Mouse (Mus musculus) midbrain, embryonic 11.5 days (tissue): ENCODE measurements around the gene Nxn. TPM values are rescaled to one million over a fixed set of nuclear protein-coding genes. Genes with fewer than 3 reads are reported as not detected.
A peak's percentile ranks its signal among the peaks of the same experiment; 100 is the strongest.

ENCODE experiments used
- ATAC-seq: fragments of 200-750 bp; cut with Nextera tagmentation; 2 replicates; pipeline ENCODE4 v1.8.0; 2017; ENCODE audit warnings: moderate TSS enrichment, moderate library complexity; ENCODE audit not compliant: low FRiP score
- DNase-seq: peaks from one replicate; pipeline ENCODE4 v3.0.0; 2015; ENCODE audit warnings: low spot score; ENCODE audit errors: missing footprints
- H3K27ac ChIP-seq: fragments of 300-500 bp; sonication (generic); 2 replicates; pipeline ENCODE4 v1.5.1; 2014; ENCODE audit warnings: low read depth, low read length
- H3K27me3 ChIP-seq: fragments of 300-500 bp; sonication (generic); 2 replicates; pipeline ENCODE4 v1.6.1; 2014; ENCODE audit warnings: mild to moderate bottlenecking, low read length, moderate library complexity, mixed read lengths; ENCODE audit not compliant: control insufficient read depth, insufficient read depth
- H3K36me3 ChIP-seq: fragments of 300-500 bp; sonication (generic); 2 replicates; pipeline ENCODE4 v1.6.1; 2014; ENCODE audit warnings: mild to moderate bottlenecking, low read length, moderate library complexity, mixed read lengths; ENCODE audit not compliant: control insufficient read depth, insufficient read depth
- H3K4me1 ChIP-seq: fragments of 300-500 bp; sonication (generic); 2 replicates; pipeline ENCODE4 v1.6.1; 2014; ENCODE audit warnings: low read length; ENCODE audit not compliant: control insufficient read depth, insufficient read depth
- H3K4me2 ChIP-seq: fragments of 300-500 bp; sonication (generic); 2 replicates; pipeline ENCODE4 v1.6.1; 2014; ENCODE audit warnings: mild to moderate bottlenecking, moderate library complexity
- H3K4me3 ChIP-seq: fragments of 300-500 bp; sonication (generic); 2 replicates; pipeline ENCODE4 v1.5.1; 2014; ENCODE audit warnings: low read depth, low read length
- H3K9ac ChIP-seq: fragments of 300-500 bp; sonication (generic); 2 replicates; pipeline ENCODE4 v1.6.1; 2014; ENCODE audit warnings: low read length
- H3K9me3 ChIP-seq: fragments of 300-500 bp; sonication (generic); 2 replicates; pipeline ENCODE4 v1.6.1; 2016; ENCODE audit warnings: low read length; ENCODE audit not compliant: control insufficient read depth
- WGBS: fragments of 180-500 bp; shearing (Covaris S2); extraction: QIAGEN DNeasy Blood & Tissue Kit; methylation state at CpG from one replicate; pipeline ENCODE4 v1.1.7; 2014; 5-methylcytosine and 5-hydroxymethylcytosine counted together
- polyA plus RNA-seq: library from polyadenylated mRNA; unstranded; fragments of >200 nt; fragmentation: Nextera tagmentation; extraction: Ambion mirVana; gene quantifications from 2 replicates; pipeline ENCODE4 v1.2.1, GENCODE M21; 2014

Gene Nxn
- polyA plus RNA-seq, 1 experiment from 2014 or later, result 51.3 TPM

DNA sequence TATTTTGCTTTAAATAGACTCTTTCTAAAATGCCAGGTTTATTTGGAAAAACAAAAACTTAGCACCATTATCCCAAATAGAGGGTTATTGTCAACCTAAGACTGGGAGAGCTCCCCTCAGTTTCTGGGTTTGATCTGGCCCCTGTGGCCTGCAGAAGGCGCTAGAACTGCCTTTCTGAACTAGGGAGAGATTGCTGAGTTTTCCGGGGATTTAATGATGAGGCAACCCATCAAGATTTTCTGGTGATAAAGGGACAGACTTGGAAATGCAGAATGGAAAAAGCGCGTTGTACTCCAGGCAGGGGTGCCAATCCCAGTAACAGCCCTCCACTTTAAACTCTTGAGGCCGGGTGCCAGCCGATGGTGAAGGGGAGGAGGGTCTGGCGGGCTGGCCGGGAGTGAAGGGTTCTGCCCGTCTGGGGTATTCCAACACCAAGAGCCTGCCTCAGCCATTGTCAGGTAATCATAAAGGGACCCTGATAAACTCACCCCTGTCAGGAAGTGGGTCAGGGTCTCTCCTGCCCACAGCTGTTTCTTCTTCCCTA is 100.4 kb downstream of the Nxn start:
- Histone ChIP-seq H3K9me3 (no peaks in the 10 kb centered on the region), H3K27me3 (no peaks in the 10 kb centered on the region), H3K9ac (no peak overlapping the region), H3K4me2 (no peak overlapping the region), H3K36me3 (no peaks in the 10 kb centered on the region), H3K4me3 (no peak overlapping the region), H3K27ac (no peak overlapping the region), H3K4me1 (peaks cover 32% of the 10 kb centered on the region)
- no peak for ATAC-seq
- WGBS, result 69% methylated on average over 9 of the region's 9 CpGs
- no peak for DNase-seq

- H3K4me2 ChIP-seq, result no peak overlapping the region
- no peak overlapping the region for H3K27ac ChIP-seq
- no peaks in the 10 kb centered on the region for H3K27me3 ChIP-seq
- ATAC-seq (no peak), DNase-seq (no peak)
- no peaks in the 10 kb centered on the region for H3K36me3 ChIP-seq
- peaks cover 43% of the 10 kb centered on the region for H3K4me1 ChIP-seq
- no peak overlapping the region for H3K4me3 ChIP-seq
- peak overlapping the region; percentile 6; the same call in 1 of the 2 replicates for H3K9ac ChIP-seq
- WGBS, result 70% methylated on average over 9 of the region's 9 CpGs
- no peaks in the 10 kb centered on the region for H3K9me3 ChIP-seq
Measured at GRCm38 (mm10) chr11:76297252-76297651, 101.7 kb downstream of the Nxn start.

GRCm38 (mm10) chr11:76294836-76295235 is 104.1 kb downstream of the Nxn start:
- Histone ChIP-seq H3K9me3 (no peaks in the 10 kb centered on the region), H3K27ac (peak overlapping the region; percentile 82), H3K36me3 (no peaks in the 10 kb centered on the region), H3K9ac (peak overlapping the region; percentile 20; the same call in 1 of the 2 replicates), H3K27me3 (no peaks in the 10 kb centered on the region), H3K4me2 (peak overlapping the region; percentile 6; the same call in 1 of the 2 replicates), H3K4me3 (no peak overlapping the region), H3K4me1 (peaks cover 46% of the 10 kb centered on the region)
- ATAC-seq (peak; percentile 27; the same call in 1 of the 2 replicates), DNase-seq (no peak)
- 8% methylated on average over 9 of the region's 9 CpGs for WGBS

GRCm38 (mm10) chr11:76294078-76294477 is 104.9 kb downstream of the Nxn start:
- Histone ChIP-seq H3K4me3 (no peak overlapping the region), H3K27ac (peak overlapping the region; percentile 82), H3K9me3 (no peaks in the 10 kb centered on the region), H3K36me3 (no peaks in the 10 kb centered on the region), H3K4me2 (no peak overlapping the region), H3K4me1 (peaks cover 49% of the 10 kb centered on the region), H3K9ac (no peak overlapping the region), H3K27me3 (no peaks in the 10 kb centered on the region)
- 17% methylated on average over 5 of the region's 5 CpGs for WGBS
- DNase-seq (no peak), ATAC-seq (peak; percentile 55)

DNA sequence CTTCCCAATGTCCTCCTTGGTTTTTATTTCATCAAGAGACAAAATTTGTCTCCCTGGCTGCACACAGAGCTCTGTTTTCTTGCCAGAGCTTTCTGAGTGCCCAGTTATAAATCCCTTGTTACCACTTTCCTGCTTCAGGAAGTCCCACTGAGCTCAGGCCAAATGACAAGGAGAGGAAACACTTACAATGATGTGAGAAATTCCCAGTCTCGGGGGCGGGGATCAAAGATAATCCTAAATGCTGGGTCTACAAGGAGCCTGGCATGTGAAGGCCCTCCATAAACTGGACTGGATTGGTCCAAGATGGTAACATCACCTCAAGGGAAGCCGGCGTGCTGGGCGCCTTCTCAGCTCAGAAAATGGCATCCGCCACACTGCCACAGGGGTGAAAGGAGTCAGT is 106.1 kb downstream of the Nxn start:
- Histone ChIP-seq H3K4me2 (no peak overlapping the region), H3K4me1 (peaks cover 59% of the 10 kb centered on the region), H3K27ac (peak overlapping the region; percentile 82; the same call in 1 of the 2 replicates), H3K9me3 (no peaks in the 10 kb centered on the region), H3K4me3 (no peak overlapping the region), H3K9ac (no peak overlapping the region), H3K36me3 (no peaks in the 10 kb centered on the region), H3K27me3 (no peaks in the 10 kb centered on the region)
- 62% methylated on average over 6 of the region's 6 CpGs for WGBS
- DNase-seq (no peak), ATAC-seq (no peak)

DNA sequence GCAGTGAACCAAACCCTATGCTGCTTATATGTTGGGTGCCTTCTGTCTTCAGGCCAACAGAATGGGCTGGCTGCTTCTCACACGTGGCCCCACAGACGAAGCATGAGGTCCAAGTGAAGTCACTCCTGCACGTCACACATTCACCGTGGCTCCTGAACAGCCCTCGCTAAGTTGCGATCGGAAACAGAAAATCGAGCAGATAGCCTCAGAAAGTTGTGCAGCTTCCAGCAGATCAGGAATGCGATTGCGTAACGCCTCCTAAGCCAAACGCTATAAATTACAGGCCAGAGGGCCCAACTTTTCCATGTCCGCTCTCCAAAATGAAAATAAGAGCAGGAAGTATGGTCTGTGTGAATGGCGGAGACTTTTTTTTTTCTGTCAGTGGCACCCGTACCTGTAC is 106.5 kb downstream of the Nxn start:
- H3K4me3 ChIP-seq, result no peak overlapping the region
- DNase-seq (no peak), ATAC-seq (no peak)
- H3K9me3 ChIP-seq, result no peaks in the 10 kb centered on the region
- H3K4me2 ChIP-seq, result no peak overlapping the region
- no peak overlapping the region for H3K9ac ChIP-seq
- H3K4me1 ChIP-seq, result peaks cover 63% of the 10 kb centered on the region
- no peaks in the 10 kb centered on the region for H3K36me3 ChIP-seq
- H3K27ac ChIP-seq, result 0 out of 2 replicates have a peak overlapping the region, but pooled peaks have one; percentile 51
- no peaks in the 10 kb centered on the region for H3K27me3 ChIP-seq
- 90% methylated on average over 15 of the region's 15 CpGs for WGBS

- Histone ChIP-seq H3K9me3 (no peaks in the 10 kb centered on the region), H3K36me3 (no peaks in the 10 kb centered on the region), H3K9ac (no peak overlapping the region), H3K4me2 (no peak overlapping the region), H3K4me1 (peaks cover 63% of the 10 kb centered on the region), H3K27ac (0 out of 2 replicates have a peak overlapping the region, but pooled peaks have one; percentile 51), H3K4me3 (no peak overlapping the region), H3K27me3 (no peaks in the 10 kb centered on the region)
- ATAC-seq (no peak), DNase-seq (no peak)
- 79% methylated on average over 4 of the region's 4 CpGs for WGBS
Measured at GRCm38 (mm10) chr11:76291960-76292359, 107.0 kb downstream of the Nxn start.

GRCm38 (mm10) chr11:76290367-76290766 is 108.6 kb downstream of the Nxn start:
- 29% methylated on average over 11 of the region's 11 CpGs for WGBS
- H3K4me1 ChIP-seq, result peaks cover 61% of the 10 kb centered on the region
- H3K4me3 ChIP-seq, result no peak overlapping the region

GRCm38 (mm10) chr11:76288645-76289044 is 110.3 kb downstream of the Nxn start:
- H3K27ac ChIP-seq, result no peak overlapping the region
- H3K36me3 ChIP-seq, result no peaks in the 10 kb centered on the region
- H3K9me3 ChIP-seq, result no peaks in the 10 kb centered on the region
- ATAC-seq (no peak), DNase-seq (no peak)
- no peak overlapping the region for H3K4me3 ChIP-seq
- no peak overlapping the region for H3K4me2 ChIP-seq
- H3K9ac ChIP-seq, result no peak overlapping the region
- H3K27me3 ChIP-seq, result no peaks in the 10 kb centered on the region
- peaks cover 45% of the 10 kb centered on the region for H3K4me1 ChIP-seq
- WGBS, result 83% methylated on average over 6 of the region's 6 CpGs

More at GRCm38 (mm10) chr11:76290367-76290766, 108.6 kb downstream of the Nxn start:
- H3K9me3 ChIP-seq, result no peaks in the 10 kb centered on the region
- H3K27ac ChIP-seq, result peak overlapping the region; percentile 69
- H3K36me3 ChIP-seq, result no peaks in the 10 kb centered on the region
- no peak overlapping the region for H3K4me2 ChIP-seq
- peak overlapping the region; percentile 2; the same call in 1 of the 2 replicates for H3K9ac ChIP-seq
- ATAC-seq (no peak), DNase-seq (no peak)
- no peaks in the 10 kb centered on the region for H3K27me3 ChIP-seq
